Mouse (Mus musculus): ENCODE measurements at regions not wholly inside any gene's neighbourhood (a gene's known extent, or its start where the extent isn't known, plus 50 kb on each side); places are given as distances from the start of the nearest gene placed in this dataset.

GRCm38 (mm10) chr12:35770387-35771024, 154.9 kb upstream of the Agr3 start:
- no peaks in the 10 kb centered on the region for H3K27me3 ChIP-seq
- no peak for ATAC-seq (ENCODE audit: low FRiP score, low read depth)
- no peak overlapping the region for H3K4me2 ChIP-seq
- no peak overlapping the region for H3K4me3 ChIP-seq
- H3K4me1 ChIP-seq (replicated peaks), result no peaks in the 10 kb centered on the region
- 82% methylated on average over 5 of the region's 5 CpGs for WGBS
- no peaks in the 10 kb centered on the region for H3K36me3 ChIP-seq
- no peaks in the 10 kb centered on the region for H3K9me3 ChIP-seq
- no peak overlapping the region for H3K9ac ChIP-seq
- no peak overlapping the region for H3K27ac ChIP-seq (replicated peaks)

DNA sequence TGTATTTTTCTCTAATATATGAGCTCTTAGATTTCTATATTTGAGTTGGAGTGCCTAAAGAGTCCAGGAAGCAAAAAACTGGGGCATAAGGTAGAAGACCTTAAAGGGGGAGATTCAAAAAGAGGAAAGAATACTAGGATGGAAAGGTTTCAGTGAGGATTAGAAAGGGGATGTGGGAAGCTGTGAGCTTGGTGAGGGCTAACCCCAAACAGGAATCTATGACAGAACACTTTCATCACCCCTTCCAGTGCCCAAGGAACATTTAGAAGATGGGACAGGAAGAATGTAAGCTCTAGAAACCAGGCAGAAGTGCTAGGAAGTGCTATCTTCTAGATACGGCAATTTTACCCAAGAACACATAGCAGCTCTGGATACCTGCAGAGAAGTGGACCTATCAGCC, 166.5 kb upstream of the Agr3 start:
- H3K9ac ChIP-seq, result no peak overlapping the region
- no peak for ATAC-seq (ENCODE audit: low FRiP score, low read depth)
- H3K4me1 ChIP-seq (replicated peaks), result no peaks in the 10 kb centered on the region
- 97% methylated on average over 1 of the region's 1 CpGs for WGBS
- no peaks in the 10 kb centered on the region for H3K9me3 ChIP-seq
- H3K27me3 ChIP-seq, result no peaks in the 10 kb centered on the region
- H3K36me3 ChIP-seq, result no peaks in the 10 kb centered on the region
- H3K27ac ChIP-seq (replicated peaks), result no peak overlapping the region
- no peak overlapping the region for H3K4me3 ChIP-seq
- no peak overlapping the region for H3K4me2 ChIP-seq

DNA sequence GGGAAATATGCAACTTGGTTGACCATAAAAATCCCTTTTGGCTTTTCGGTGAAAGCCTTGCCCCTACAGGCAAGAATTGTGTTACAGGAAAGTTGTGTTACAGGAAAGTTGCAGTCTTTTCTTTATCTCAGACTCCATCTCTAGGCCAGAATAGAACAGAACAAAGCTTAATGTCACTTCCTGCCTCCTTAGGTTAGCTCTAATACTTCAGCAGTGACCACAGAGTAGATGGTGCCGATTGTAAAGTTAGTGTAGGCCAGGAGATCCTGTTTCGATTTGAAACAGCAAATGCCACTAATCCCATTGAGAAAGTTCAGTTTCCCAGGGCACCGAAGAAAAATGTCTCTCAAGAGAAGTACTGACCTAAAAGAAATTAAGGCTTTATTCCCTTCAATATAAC, 170.3 kb upstream of the Agr3 start:
- ATAC-seq (ENCODE audit: low FRiP score, low read depth), result no peak
- no peak overlapping the region for H3K4me3 ChIP-seq
- no peaks in the 10 kb centered on the region for H3K27me3 ChIP-seq
- no peak overlapping the region for H3K9ac ChIP-seq
- no peaks in the 10 kb centered on the region for H3K36me3 ChIP-seq
- H3K27ac ChIP-seq (replicated peaks), result no peak overlapping the region
- H3K4me2 ChIP-seq, result no peak overlapping the region
- 90% methylated on average over 4 of the region's 4 CpGs for WGBS
- no peaks in the 10 kb centered on the region for H3K4me1 ChIP-seq (replicated peaks)
- H3K9me3 ChIP-seq, result no peaks in the 10 kb centered on the region

DNA sequence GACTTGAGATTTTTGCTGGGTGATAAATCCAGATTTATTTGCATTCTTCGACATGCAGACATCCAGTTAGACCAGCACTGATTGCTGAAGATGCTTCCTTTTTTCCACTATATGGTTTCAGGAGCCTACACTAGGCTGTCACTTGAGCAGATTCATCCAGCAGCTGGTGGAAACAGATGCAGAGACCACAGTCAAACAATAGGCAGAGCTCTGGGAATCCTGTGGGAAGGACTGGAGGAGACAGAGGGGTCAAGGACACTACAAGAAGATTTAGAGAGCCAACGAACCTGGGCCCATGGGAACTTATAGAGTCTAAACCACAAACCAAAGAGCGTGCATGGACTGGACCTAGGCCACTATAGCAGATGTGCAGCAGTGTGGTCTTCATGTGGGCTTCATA, 177.4 kb upstream of the Agr3 start:
- Histone ChIP-seq H3K27ac (replicated peaks) (no peak overlapping the region), H3K27me3 (no peaks in the 10 kb centered on the region), H3K9me3 (no peaks in the 10 kb centered on the region), H3K9ac (no peak overlapping the region), H3K4me1 (replicated peaks) (0 out of 2 replicates have a peak, but pooled peaks cover 5% of the 10 kb centered on the region), H3K4me3 (no peak overlapping the region), H3K36me3 (no peaks in the 10 kb centered on the region), H3K4me2 (no peak overlapping the region)
- no peak for ATAC-seq (ENCODE audit: low FRiP score, low read depth)
- WGBS, result 90% methylated on average over 3 of the region's 3 CpGs

- H3K4me1 ChIP-seq (replicated peaks), result 0 out of 2 replicates have a peak, but pooled peaks cover 5% of the 10 kb centered on the region
- no peak overlapping the region for H3K9ac ChIP-seq
- H3K4me2 ChIP-seq, result no peak overlapping the region
- no peaks in the 10 kb centered on the region for H3K9me3 ChIP-seq
- ATAC-seq (ENCODE audit: low FRiP score, low read depth), result no peak
- H3K27me3 ChIP-seq, result no peaks in the 10 kb centered on the region
- H3K36me3 ChIP-seq, result no peaks in the 10 kb centered on the region
- H3K4me3 ChIP-seq, result no peak overlapping the region
- WGBS, result 44% methylated on average over 3 of the region's 3 CpGs
- no peak overlapping the region for H3K27ac ChIP-seq (replicated peaks)
Observed at GRCm38 (mm10) chr12:35746691-35747299, 178.6 kb upstream of the Agr3 start.

DNA sequence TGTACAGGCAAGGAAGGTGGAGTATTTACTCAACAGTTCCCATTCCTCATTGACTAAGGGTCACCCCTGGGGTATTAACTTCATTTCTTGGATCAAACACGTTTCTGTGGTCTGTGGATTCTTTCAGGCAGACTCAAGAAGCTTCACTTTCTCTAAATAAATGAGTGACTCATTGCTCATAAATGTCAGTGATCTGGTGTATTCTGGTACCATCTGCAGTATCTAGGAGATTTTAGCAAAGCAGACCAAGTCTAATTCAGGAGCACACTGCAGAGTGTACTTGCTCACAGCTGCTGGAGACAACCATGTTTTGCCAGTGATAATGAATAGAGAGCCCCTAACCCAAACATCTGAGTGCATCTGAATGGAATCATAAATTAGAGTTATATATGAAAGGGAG, 182.7 kb upstream of the Agr3 start:
- WGBS, result 63% methylated on average over 1 of the region's 1 CpGs
- Histone ChIP-seq H3K9me3 (no peaks in the 10 kb centered on the region), H3K36me3 (no peaks in the 10 kb centered on the region), H3K27me3 (no peaks in the 10 kb centered on the region), H3K4me2 (no peak overlapping the region), H3K27ac (replicated peaks) (no peak overlapping the region), H3K4me1 (replicated peaks) (0 out of 2 replicates have a peak, but pooled peaks cover 5% of the 10 kb centered on the region), H3K4me3 (no peak overlapping the region), H3K9ac (no peak overlapping the region)
- ATAC-seq (ENCODE audit: low FRiP score, low read depth), result no peak

DNA sequence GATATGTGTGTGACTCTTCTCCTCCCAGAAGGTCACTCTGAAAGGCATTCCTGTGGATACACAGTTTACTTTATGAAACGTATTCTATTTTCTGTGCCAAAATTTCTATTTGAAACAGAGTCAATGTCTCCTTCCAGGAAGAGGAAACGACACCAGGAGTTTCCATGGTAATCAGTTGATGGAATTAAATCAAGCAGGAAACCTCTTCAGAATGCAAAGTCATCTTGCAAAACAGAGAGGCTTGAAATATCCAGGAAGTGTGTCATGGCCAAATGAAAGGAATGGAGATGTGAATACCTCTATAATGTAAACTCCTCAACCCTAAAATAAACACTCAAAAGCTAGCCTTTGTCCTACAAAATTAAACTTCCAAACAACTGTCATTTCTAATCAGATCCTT, 189.0 kb upstream of the Agr3 start:
- H3K27me3 ChIP-seq, result no peaks in the 10 kb centered on the region
- no peaks in the 10 kb centered on the region for H3K36me3 ChIP-seq
- no peak for ATAC-seq (ENCODE audit: low FRiP score, low read depth)
- H3K27ac ChIP-seq (replicated peaks), result no peak overlapping the region
- H3K9me3 ChIP-seq, result no peaks in the 10 kb centered on the region
- 39% methylated on average over 2 of the region's 2 CpGs for WGBS
- no peaks in the 10 kb centered on the region for H3K4me1 ChIP-seq (replicated peaks)
- H3K9ac ChIP-seq, result no peak overlapping the region
- no peak overlapping the region for H3K4me2 ChIP-seq
- H3K4me3 ChIP-seq, result no peak overlapping the region

- no peak overlapping the region for H3K4me3 ChIP-seq
- no peaks in the 10 kb centered on the region for H3K4me1 ChIP-seq (replicated peaks)
- H3K36me3 ChIP-seq, result no peaks in the 10 kb centered on the region
- no peak for ATAC-seq (ENCODE audit: low FRiP score, low read depth)
- WGBS, result 66% methylated on average over 2 of the region's 2 CpGs
- no peak overlapping the region for H3K9ac ChIP-seq
- no peak overlapping the region; the same call in 1 of the 2 replicates for H3K27ac ChIP-seq (replicated peaks)
- no peaks in the 10 kb centered on the region for H3K27me3 ChIP-seq
- no peak overlapping the region for H3K4me2 ChIP-seq
- no peaks in the 10 kb centered on the region for H3K9me3 ChIP-seq
Observed at GRCm38 (mm10) chr12:35735002-35735401, 190.4 kb upstream of the Agr3 start.

DNA sequence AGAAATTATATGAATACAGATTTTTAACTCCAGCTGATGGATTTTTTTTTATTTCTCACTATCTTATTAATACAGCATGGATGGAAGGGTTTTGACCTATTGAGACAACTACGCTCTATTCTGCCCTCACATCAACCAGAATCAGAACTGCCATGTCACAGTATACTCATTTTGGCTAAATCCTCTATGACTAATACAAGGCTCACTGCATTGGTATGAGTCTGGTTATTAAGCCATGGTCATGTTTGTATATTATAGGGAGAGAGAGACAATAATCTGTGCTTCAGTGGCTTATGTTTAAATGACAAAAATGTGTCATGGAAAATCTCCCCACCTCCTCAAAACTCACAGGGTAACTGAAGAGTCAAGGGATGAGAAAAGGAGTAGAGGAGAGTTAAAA, 191.0 kb upstream of the Agr3 start:
- 94% methylated on average over 1 of the region's 1 CpGs for WGBS
- no peaks in the 10 kb centered on the region for H3K36me3 ChIP-seq
- no peaks in the 10 kb centered on the region for H3K27me3 ChIP-seq
- no peak overlapping the region for H3K27ac ChIP-seq (replicated peaks)
- no peak for ATAC-seq (ENCODE audit: low FRiP score, low read depth)
- H3K4me3 ChIP-seq, result no peak overlapping the region
- H3K9ac ChIP-seq, result no peak overlapping the region
- H3K4me1 ChIP-seq (replicated peaks), result no peaks in the 10 kb centered on the region
- H3K9me3 ChIP-seq, result no peaks in the 10 kb centered on the region
- H3K4me2 ChIP-seq, result no peak overlapping the region

- H3K4me3 ChIP-seq, result no peak overlapping the region
- 92% methylated on average over 2 of the region's 2 CpGs for WGBS
Observed at GRCm38 (mm10) chr12:35733580-35733979, 191.8 kb upstream of the Agr3 start.

DNA sequence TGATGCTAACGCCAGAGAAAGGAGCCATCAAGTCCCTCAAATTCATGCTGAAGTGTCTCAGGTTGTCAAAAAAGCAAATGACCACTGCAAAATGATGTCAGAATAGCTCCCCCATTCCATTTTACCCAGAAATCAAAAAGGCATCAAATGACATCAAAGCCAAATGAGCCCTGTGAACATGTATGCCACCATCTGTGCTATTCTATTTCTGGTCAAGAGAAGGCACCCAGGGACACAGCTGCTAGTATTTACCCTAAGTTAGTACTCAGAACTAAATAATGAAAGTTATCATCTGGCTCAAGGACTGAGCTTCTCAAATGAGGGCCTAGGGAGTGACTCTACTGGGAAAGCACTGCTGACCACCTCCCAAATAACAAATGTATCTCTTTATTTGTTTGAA, 191.1 kb upstream of the Ahr start:
- H3K4me2 ChIP-seq, result no peak overlapping the region
- H3K27me3 ChIP-seq, result no peaks in the 10 kb centered on the region
- no peaks in the 10 kb centered on the region for H3K36me3 ChIP-seq
- no peaks in the 10 kb centered on the region for H3K4me1 ChIP-seq (replicated peaks)
- H3K9me3 ChIP-seq, result no peaks in the 10 kb centered on the region
- 88% methylated on average over 1 of the region's 1 CpGs for WGBS
- no peak overlapping the region for H3K4me3 ChIP-seq
- no peak overlapping the region for H3K27ac ChIP-seq (replicated peaks)
- no peak overlapping the region for H3K9ac ChIP-seq
- ATAC-seq (ENCODE audit: low FRiP score, low read depth), result no peak

More at GRCm38 (mm10) chr12:35733580-35733979, 191.8 kb upstream of the Agr3 start:
- no peaks in the 10 kb centered on the region for H3K9me3 ChIP-seq
- no peaks in the 10 kb centered on the region for H3K4me1 ChIP-seq (replicated peaks)
- H3K27me3 ChIP-seq, result no peaks in the 10 kb centered on the region
- H3K27ac ChIP-seq (replicated peaks), result no peak overlapping the region
- no peak overlapping the region for H3K4me2 ChIP-seq
- no peak overlapping the region for H3K9ac ChIP-seq
- no peak for ATAC-seq (ENCODE audit: low FRiP score, low read depth)
- no peaks in the 10 kb centered on the region for H3K36me3 ChIP-seq

DNA sequence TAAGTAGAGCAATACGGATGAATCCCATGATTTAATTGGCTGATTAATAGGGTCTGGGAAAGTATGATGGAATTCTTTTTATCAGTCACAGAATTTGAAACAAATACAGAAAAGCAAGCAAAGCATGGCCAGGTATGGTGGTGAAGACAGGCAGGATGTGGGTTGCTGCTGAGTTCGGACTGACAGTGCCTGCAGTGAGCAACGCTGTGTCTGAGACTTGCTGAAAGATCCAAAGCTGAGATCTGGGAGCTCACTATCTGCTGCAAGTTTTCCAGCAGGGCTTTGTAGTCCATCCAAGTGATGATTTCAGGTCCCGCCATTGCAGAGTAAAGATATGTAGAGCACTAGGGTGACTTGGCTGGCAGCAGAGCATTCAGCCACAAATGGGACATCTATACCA, 189.3 kb upstream of the Ahr start:
- Histone ChIP-seq H3K27me3 (no peaks in the 10 kb centered on the region), H3K4me2 (no peak overlapping the region), H3K4me1 (replicated peaks) (no peaks in the 10 kb centered on the region), H3K9ac (no peak overlapping the region), H3K27ac (replicated peaks) (no peak overlapping the region), H3K4me3 (no peak overlapping the region), H3K36me3 (no peaks in the 10 kb centered on the region), H3K9me3 (no peaks in the 10 kb centered on the region)
- 93% methylated on average over 4 of the region's 4 CpGs for WGBS
- ATAC-seq (ENCODE audit: low FRiP score, low read depth), result no peak

DNA sequence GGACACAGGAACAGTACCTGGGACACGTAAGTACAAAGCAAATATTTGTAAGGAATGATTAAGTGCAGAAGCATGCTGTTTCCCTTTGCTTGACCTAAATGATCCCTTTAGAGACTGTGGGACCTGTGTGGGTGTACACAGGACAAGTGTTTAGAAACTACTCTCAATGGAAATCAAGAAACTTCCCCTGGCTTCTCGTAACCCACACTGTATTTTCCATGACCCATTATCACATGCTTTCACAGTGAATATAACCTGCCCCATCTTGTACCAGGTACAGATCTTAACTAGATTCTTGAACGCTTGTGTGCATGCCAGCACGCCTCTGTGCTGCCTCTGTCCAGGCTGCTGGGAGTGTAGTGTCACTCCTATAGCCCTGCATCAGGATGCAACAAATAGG, 177.8 kb upstream of the Ahr start:
- H3K27me3 ChIP-seq, result no peaks in the 10 kb centered on the region
- H3K36me3 ChIP-seq, result no peaks in the 10 kb centered on the region
- WGBS, result 88% methylated on average over 4 of the region's 4 CpGs
- H3K9me3 ChIP-seq, result no peaks in the 10 kb centered on the region
- H3K4me1 ChIP-seq (replicated peaks), result no peaks in the 10 kb centered on the region
- ATAC-seq (ENCODE audit: low FRiP score, low read depth), result no peak
- H3K27ac ChIP-seq (replicated peaks), result no peak overlapping the region
- H3K4me2 ChIP-seq, result no peak overlapping the region
- H3K9ac ChIP-seq, result no peak overlapping the region
- no peak overlapping the region for H3K4me3 ChIP-seq

Data from hindbrain, embryonic 15.5 days (tissue).